Mouse (Mus musculus) ES-Bruce4 (cell line): ENCODE measurements at regions not wholly inside any gene's neighbourhood (a gene's known extent, or its start where the extent isn't known, plus 50 kb on each side); places are given as distances from the start of the nearest gene placed in this dataset.

Experiments
- CTCF ChIP-seq: IDR thresholded peaks from one replicate; pipeline ENCODE4 v1.8.1; 2011; ENCODE audit warnings: low read depth, low read length
- EP300 ChIP-seq: IDR thresholded peaks from 2 replicates; pipeline ENCODE4 v1.6.1; 2011; ENCODE audit warnings: low read depth, low read length; ENCODE audit not compliant: insufficient read depth
- POLR2A ChIP-seq: IDR thresholded peaks from one replicate; pipeline ENCODE4 v1.8.1; 2011; ENCODE audit warnings: low read length; ENCODE audit not compliant: insufficient read depth

- no peak for TF ChIP-seq EP300
- TF ChIP-seq POLR2A = no peak
- TF ChIP-seq CTCF = no peak
Observed at GRCm38 (mm10) chr6:75799993-75800392, 697.6 kb downstream of the Gm9008 start.
